Mouse (Mus musculus) lung, postnatal 0 days (tissue): ENCODE data around the gene Sestd1.

Experiments
- CTCF ChIP-seq: IDR thresholded peaks from 2 replicates; pipeline ENCODE4 v1.5.1; 2016; ENCODE audit warnings: antibody characterized with exemption, mild to moderate bottlenecking
- EP300 ChIP-seq: IDR thresholded peaks from 2 replicates; pipeline ENCODE4 v1.6.1; 2016; ENCODE audit warnings: antibody characterized with exemption, mild to moderate bottlenecking, control low read depth

GRCm38 (mm10) chr2:77149576-77149975, 130.8 kb downstream of the Sestd1 start:
- no peak for TF ChIP-seq CTCF
- no peak for TF ChIP-seq EP300
